Comparison of ENCODE assay signal across 12 mouse cellular contexts in genomic region chrX:77597674-77598073, GRCm38 (mm10).
DNase-seq lines count a peak whose midpoint lies in the region; ATAC-seq and TF ChIP-seq lines count a peak whose summit lies in the region.
"Had no signal": no experiment of that assay in that cellular context is flagged by ENCODE, and none has a peak within 500 bp of the region (broad histone marks: within the 10 kb centered on the region; RNA-seq: fewer than 3 reads in every experiment).

No protein-coding gene starts in this region.

- H3K4me1 ChIP-seq in MEL (ENCODE audit: control insufficient read depth in 1 of 2, insufficient read depth in 2 of 2, low read length in 2 of 2): peaks cover 10 to 17% of the 10 kb centered on the region in 2 experiments
- no peaks in the 10 kb centered on the region for H3K4me1 ChIP-seq in midbrain, embryonic 16.5 days (ENCODE audit: control insufficient read depth, insufficient read depth, low read length)
- H3K4me1 ChIP-seq: forebrain, embryonic 12.5 days; hindbrain, embryonic 15.5 days; limb, embryonic 12.5 days had no signal

- TF ChIP-seq EP300 in MEL (IDR thresholded peaks at IDR 0.05; ENCODE audit: low read depth in 1 of 2, low read length in 2 of 2): no peak

- TF ChIP-seq RAD21 in MEL (IDR thresholded peaks at IDR 0.05; ENCODE audit: low read depth, low read length): no peak

- DNase-seq in frontal cortex, postnatal 36 days (ENCODE audit: low spot score in 2 of 2): peak; percentile 40 to 55
- DNase-seq in frontal cortex, postnatal 25 days (ENCODE audit: low spot score in 2 of 2): no peak
- peak; percentile 52 for DNase-seq in MEL (ENCODE audit: low read depth, low spot score)
- peak; percentile 30 for DNase-seq in cerebellum, adult 11 months
- DNase-seq in left cerebral cortex, adult 18-20 months (ENCODE audit: low spot score in 2 of 2): peak; percentile 53 to 58
- DNase-seq in retina, postnatal 1 day: no peak
- no peak for DNase-seq in lung, postnatal 4 days
- DNase-seq: lung, embryonic 14.5 days had no signal

- H3K27ac ChIP-seq in MEL (ENCODE audit: control insufficient read depth, low read depth, low read length): no peak overlapping the region
- no peak overlapping the region for H3K27ac ChIP-seq in midbrain, embryonic 16.5 days (ENCODE audit: low read length)
- H3K27ac ChIP-seq: forebrain, embryonic 12.5 days; hindbrain, embryonic 15.5 days; limb, embryonic 12.5 days had no signal

- H3K9me3 ChIP-seq in MEL (replicated peaks; ENCODE audit: insufficient read depth, low read length): no peaks in the 10 kb centered on the region
- H3K9me3 ChIP-seq in midbrain, embryonic 16.5 days (replicated peaks; ENCODE audit: control insufficient read depth, low read length, poor library complexity, severe bottlenecking): no peaks in the 10 kb centered on the region
- H3K9me3 ChIP-seq: forebrain, embryonic 12.5 days; hindbrain, embryonic 15.5 days; limb, embryonic 12.5 days had no signal

- H3K36me3 ChIP-seq in MEL (ENCODE audit: control insufficient read depth in 1 of 2, insufficient read depth in 2 of 2, low read length in 2 of 2): peaks cover 0 to 30% of the 10 kb centered on the region in 2 experiments; a peak in 3 of 4 replicates
- no peaks in the 10 kb centered on the region for H3K36me3 ChIP-seq in midbrain, embryonic 16.5 days (ENCODE audit: control insufficient read depth, insufficient read depth, low read length)
- H3K36me3 ChIP-seq: forebrain, embryonic 12.5 days; hindbrain, embryonic 15.5 days; limb, embryonic 12.5 days had no signal

- no peaks in the 10 kb centered on the region for H3K27me3 ChIP-seq in MEL (ENCODE audit: control insufficient read depth in 1 of 2, insufficient read depth in 2 of 2, low read length in 2 of 2)
- H3K27me3 ChIP-seq in midbrain, embryonic 16.5 days (ENCODE audit: control insufficient read depth, insufficient read depth, low read depth, low read length): no peaks in the 10 kb centered on the region
- H3K27me3 ChIP-seq: forebrain, embryonic 12.5 days; hindbrain, embryonic 15.5 days; limb, embryonic 12.5 days had no signal

- no peak overlapping the region for H3K4me2 ChIP-seq in midbrain, embryonic 16.5 days (ENCODE audit: low read length)
- H3K4me2 ChIP-seq: forebrain, embryonic 12.5 days; hindbrain, embryonic 15.5 days; limb, embryonic 12.5 days; lung, embryonic 14.5 days had no signal

- no peak overlapping the region for H3K4me3 ChIP-seq in MEL (ENCODE audit: control insufficient read depth in 1 of 2, insufficient read depth in 1 of 2, low read depth in 2 of 2, low read length in 2 of 2)
- H3K4me3 ChIP-seq in midbrain, embryonic 16.5 days (ENCODE audit: low read depth, low read length): no peak overlapping the region
- H3K4me3 ChIP-seq: forebrain, embryonic 12.5 days; hindbrain, embryonic 15.5 days; limb, embryonic 12.5 days had no signal

- TF ChIP-seq POLR2A in MEL (IDR thresholded peaks at IDR 0.05; ENCODE audit: control insufficient read depth in 1 of 2, insufficient read depth in 1 of 2, low read depth in 1 of 2, low read length in 2 of 2, poor library complexity in 1 of 2): no peak

- H3K79me2 ChIP-seq in MEL (ENCODE audit: control insufficient read depth, insufficient read depth, low read length, poor library complexity): peaks cover 3% of the 10 kb centered on the region; the same call in 1 of the 2 replicates

- ATAC-seq in midbrain, embryonic 16.5 days: no peak

- H3K9ac ChIP-seq in MEL (ENCODE audit: control insufficient read depth, low read depth, low read length, poor library complexity, severe bottlenecking): no peak overlapping the region
- H3K9ac ChIP-seq in midbrain, embryonic 16.5 days (ENCODE audit: low read depth, low read length): no peak overlapping the region
- H3K9ac ChIP-seq: forebrain, embryonic 12.5 days; hindbrain, embryonic 15.5 days; limb, embryonic 12.5 days; lung, embryonic 14.5 days had no signal

- no peak for TF ChIP-seq CTCF in MEL (IDR thresholded peaks at IDR 0.05 in 2 of 3, conservative IDR thresholded peaks at IDR 0.05 in 1 of 3; ENCODE audit: control insufficient read depth in 1 of 3, insufficient read depth in 1 of 3, low read depth in 2 of 3, low read length in 3 of 3, poor library complexity in 1 of 3, severe bottlenecking in 1 of 3)

TF ChIP-seq in MEL, 35 proteins besides CTCF, POLR2A, EP300 and RAD21:
- TF ChIP-seq JUND (IDR thresholded peaks at IDR 0.05; ENCODE audit: low read depth, low read length) (no peak), ELF1 (IDR thresholded peaks at IDR 0.05; ENCODE audit: low read depth, low read length) (no peak), ZKSCAN1 (IDR thresholded peaks at IDR 0.05; ENCODE audit: low read depth, low read length) (no peak), USF2 (IDR thresholded peaks at IDR 0.05; ENCODE audit: borderline replicate concordance in 1 of 2, insufficient read depth in 1 of 2, low read depth in 1 of 2, low read length in 2 of 2) (no peak), ZNF384 (IDR thresholded peaks at IDR 0.05; ENCODE audit: low read depth, low read length) (no peak), ZMIZ1 (IDR thresholded peaks at IDR 0.05; ENCODE audit: low read depth, low read length) (no peak), SIN3A (IDR thresholded peaks at IDR 0.05; ENCODE audit: low read length) (no peak), E2F4 (IDR thresholded peaks at IDR 0.05; ENCODE audit: borderline replicate concordance, low read depth, low read length) (no peak), NRF1 (IDR thresholded peaks at IDR 0.05; ENCODE audit: insufficient read depth, low read depth, low read length, poor library complexity, severe bottlenecking) (no peak), MYB (IDR thresholded peaks at IDR 0.05; ENCODE audit: low read depth, low read length) (no peak), UBTF (IDR thresholded peaks at IDR 0.05; ENCODE audit: borderline replicate concordance, insufficient read depth, low read depth, low read length) (no peak)

Comparison
In these comparisons a context has a peak if more than half of its experiments do, and no peak if none do; other contexts are left out.
1. DNase-seq: peak in frontal cortex, postnatal 36 days (2 of 2), MEL (single experiment), cerebellum, adult 11 months (single experiment) and left cerebral cortex, adult 18-20 months (2 of 2); none in frontal cortex, postnatal 25 days (0 of 2), retina, postnatal 1 day (single experiment) and lung, postnatal 4 days (0 of 2).